Mouse (Mus musculus): ENCODE data around the gene Efcc1. TPM values are rescaled to one million over a fixed set of nuclear protein-coding genes. Genes with fewer than 3 reads are reported as not detected.
"Not testable (repeated sequence)": the region's sequence is repeated elsewhere in the genome, so short reads cannot be mapped to it uniquely, and the experiment has no call there.

The Efcc1 gene
- total RNA-seq, 2 experiments from 2014 or later: 0.95 to 1.4 TPM

DNA sequence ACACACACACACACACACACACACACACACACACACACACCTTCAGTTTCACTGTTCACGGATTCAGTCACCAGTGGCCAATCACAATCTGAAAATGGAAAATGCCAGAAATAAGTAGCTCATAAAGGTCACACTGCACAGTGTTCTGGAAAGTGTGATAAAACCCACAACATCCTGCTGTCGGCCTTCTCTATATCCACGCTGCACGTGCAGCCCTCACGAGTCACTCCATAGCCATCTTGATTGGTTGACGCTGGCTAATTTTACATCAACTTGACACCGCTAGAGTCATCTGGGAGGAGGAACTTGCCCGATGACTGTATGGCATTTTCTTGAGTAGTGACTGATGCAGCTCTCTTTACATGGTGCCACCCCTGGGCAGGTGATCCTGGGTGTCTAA, 11.3 kb downstream of the Efcc1 start:
- intact Hi-C loops (cut with DNase I): no loop called here
- no peak for DNase-seq (ENCODE audit: low spot score)

- intact Hi-C loops (cut with DNase I): no loop called here
- no peak for DNase-seq (ENCODE audit: low spot score)
Observed at GRCm38 (mm10) chr6:87742804-87743203, 12.1 kb downstream of the Efcc1 start.

DNA sequence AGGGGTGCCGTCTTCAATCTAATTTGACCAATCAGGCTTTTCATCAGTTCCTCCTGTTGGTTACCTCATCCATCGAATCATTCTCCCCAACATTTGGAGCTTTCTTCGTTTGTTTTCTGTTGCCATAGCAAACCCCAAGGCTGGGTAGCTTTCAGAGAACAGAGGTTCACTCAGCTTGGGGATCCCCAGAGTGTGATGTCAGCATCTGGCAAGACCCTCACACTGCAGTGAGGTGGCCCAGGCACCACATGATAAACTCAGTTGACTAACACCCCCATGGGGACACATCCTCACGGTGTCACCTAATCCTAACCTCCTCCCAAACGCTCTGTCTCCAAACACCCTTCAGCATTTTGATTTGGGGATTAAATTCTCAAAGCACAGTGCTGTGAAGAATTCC, 12.6 kb downstream of the Efcc1 start:
- intact Hi-C loops (cut with DNase I): no loop called here
- DNase-seq (ENCODE audit: low spot score): peak; percentile 41

DNA sequence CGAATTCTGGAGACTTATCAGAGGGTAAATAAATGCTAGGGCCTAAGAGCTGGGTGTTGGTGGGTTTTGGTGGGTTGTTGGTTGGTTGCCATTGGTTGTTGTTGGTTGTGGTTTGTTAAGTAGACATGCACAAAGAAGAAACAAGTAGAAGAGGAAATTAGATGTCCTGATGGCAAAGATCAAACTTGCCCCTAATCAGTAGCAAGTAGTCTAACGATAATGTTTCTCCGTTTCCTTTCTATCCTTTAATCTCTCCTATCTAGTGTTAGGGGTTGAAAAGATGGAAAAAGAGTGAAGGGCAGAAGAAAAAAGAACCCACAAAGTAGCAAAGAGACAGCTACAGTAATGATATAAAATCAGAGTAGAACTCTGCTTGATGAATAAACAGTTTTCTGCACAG, 14.0 kb downstream of the Efcc1 start:
- intact Hi-C loops (cut with DNase I): no loop called here
- no peak for DNase-seq (ENCODE audit: low spot score)

- no peak for DNase-seq (ENCODE audit: low spot score)
- intact Hi-C loops (cut with DNase I): no loop called here
Observed at GRCm38 (mm10) chr6:87745301-87745700, 14.6 kb downstream of the Efcc1 start.

- DNase-seq (ENCODE audit: low spot score): peak; percentile 28
- intact Hi-C loops (cut with DNase I): no loop called here
Observed at GRCm38 (mm10) chr6:87746059-87746458, 15.4 kb downstream of the Efcc1 start.

GRCm38 (mm10) chr6:87746849-87747248, 16.2 kb downstream of the Efcc1 start:
- peak; percentile 70 for DNase-seq (ENCODE audit: low spot score)
- intact Hi-C loops (cut with DNase I): no loop called here

DNA sequence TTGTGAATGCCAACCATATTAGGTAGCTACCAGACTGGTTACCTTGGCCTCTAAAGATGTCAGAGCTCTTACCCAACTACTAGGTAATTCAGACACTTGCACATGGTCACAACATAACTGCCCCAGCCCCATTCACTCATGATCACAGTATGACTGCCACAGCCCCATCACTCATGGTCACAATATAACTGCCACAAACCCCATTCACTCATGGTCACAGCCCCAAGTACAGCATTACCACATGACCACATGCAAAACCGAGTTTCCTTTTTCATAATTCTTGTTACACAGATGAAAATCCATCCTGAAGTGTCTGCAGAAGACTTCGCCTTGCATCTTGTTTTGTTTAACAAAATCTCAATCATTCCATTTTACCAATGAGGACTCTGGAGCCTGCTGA, 17.4 kb downstream of the Efcc1 start:
- intact Hi-C loops (cut with DNase I): no loop called here
- no peak for DNase-seq (ENCODE audit: low spot score)

- intact Hi-C loops (cut with DNase I): no loop called here
- DNase-seq (ENCODE audit: low spot score): no peak
Observed at GRCm38 (mm10) chr6:87748531-87748930, 17.9 kb downstream of the Efcc1 start.

DNA sequence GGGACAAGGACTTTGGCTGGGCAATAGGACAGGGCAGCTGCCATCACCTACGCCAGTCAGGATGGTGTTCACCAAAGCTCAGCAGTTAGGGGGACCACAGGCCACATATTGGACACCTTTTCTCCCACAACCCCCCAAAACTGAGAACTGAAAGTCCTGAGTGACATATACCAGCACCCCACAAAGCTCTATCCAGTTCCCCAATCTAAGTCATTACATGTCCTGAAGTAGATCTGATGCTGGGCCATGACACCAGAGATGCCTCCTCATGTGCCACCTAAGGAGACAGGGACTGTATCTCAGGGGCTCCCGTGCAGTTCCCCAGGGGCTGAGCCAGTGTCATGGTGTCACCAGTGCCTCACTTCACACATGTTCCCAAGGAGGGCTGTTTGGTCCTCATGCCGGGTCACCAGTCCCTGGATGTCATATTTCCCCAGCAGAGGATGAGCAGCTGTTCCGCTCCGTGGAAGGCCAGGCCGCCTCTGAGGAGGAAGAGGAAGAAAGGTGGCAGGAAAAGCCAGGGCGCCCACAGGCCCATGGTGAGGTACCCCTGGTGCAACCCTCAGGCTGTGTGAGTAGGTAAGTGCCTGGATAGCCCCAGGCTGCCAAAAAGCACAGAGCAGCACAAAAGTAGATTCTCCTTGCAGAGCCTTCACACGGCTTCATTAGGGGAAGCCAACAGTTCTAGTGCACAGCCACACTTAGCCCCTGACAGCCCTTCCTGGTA, 19.7 kb downstream of the Efcc1 start:
- intact Hi-C loops (cut with DNase I): no loop called here
- no peak for DNase-seq (ENCODE audit: low spot score)

DNA sequence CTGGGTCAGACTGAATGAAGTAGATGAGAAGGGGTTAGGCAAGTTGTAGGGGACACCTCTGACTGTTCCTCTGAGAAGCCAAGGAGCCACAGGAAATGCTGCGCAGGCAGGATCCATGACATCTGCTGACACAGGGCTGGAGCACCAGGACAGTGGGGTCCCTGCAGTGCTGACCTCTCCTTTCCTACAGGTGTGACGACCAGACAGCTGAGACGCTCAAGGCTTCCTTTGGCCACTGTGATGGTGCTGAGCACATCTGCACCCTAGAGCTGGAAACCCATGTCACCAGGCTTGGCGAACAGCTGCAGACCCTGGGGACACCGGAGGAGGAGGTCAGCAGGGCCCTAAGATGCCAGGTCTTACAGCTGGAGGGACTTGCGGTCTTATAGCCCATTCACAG, 20.9 kb downstream of the Efcc1 start:
- DNase-seq (ENCODE audit: low spot score): no peak
- intact Hi-C loops (cut with DNase I): no loop called here

- DNase-seq (ENCODE audit: low spot score): no peak
- intact Hi-C loops (cut with DNase I): no loop called here
Observed at GRCm38 (mm10) chr6:87755196-87755595, 24.5 kb downstream of the Efcc1 start.

DNA sequence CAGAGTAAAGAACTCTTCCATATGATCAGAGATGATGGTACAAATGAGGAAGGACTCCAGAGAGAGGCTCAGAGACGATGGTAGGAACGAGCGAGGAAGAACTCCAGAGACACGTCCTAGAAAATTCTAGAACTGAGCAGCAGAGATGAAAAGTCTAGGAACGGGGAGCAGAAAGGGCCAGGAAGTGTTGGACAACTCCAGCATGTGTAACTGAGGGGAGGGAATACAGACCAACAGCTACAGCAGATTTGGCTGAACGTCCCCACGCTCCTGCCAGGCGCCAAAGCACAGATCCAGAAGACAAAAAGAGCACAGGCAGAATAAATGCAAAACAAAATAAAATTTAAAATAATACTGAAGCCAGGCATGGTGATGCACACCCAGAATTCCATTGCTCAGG, 26.2 kb downstream of the Efcc1 start:
- DNase-seq (ENCODE audit: low spot score): no peak
- intact Hi-C loops (cut with DNase I): no loop called here

- intact Hi-C loops (cut with DNase I): no loop called here
- no peak for DNase-seq (ENCODE audit: low spot score)
Observed at GRCm38 (mm10) chr6:87759404-87759803, 28.7 kb downstream of the Efcc1 start.

DNA sequence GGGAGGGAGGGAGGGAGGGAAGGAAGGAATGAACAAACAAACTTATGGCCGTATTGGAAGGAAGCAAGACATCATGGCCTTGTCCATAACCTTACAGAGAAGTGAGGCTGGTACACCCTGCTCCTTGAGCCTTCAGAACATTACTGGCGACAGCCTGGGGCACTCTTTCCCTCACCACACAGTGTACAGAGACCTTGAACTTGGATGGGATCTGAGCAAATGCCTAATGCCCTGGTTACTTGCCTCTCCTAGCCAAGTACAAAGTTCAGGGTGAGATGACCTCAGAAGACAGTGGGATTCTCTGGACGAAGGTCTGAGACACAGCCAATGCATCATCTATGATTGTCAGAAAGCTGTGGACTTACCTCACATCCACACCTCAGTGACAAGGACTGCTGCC, 29.2 kb downstream of the Efcc1 start:
- intact Hi-C loops (cut with DNase I): loop anchor here (5.0 to 10.0 kb wide), 3 partner anchors 77 to 235 kb away; partner anchors contain the start of genes Gm45140, Hmces and Isy1
- no peak for DNase-seq (ENCODE audit: low spot score)

DNA sequence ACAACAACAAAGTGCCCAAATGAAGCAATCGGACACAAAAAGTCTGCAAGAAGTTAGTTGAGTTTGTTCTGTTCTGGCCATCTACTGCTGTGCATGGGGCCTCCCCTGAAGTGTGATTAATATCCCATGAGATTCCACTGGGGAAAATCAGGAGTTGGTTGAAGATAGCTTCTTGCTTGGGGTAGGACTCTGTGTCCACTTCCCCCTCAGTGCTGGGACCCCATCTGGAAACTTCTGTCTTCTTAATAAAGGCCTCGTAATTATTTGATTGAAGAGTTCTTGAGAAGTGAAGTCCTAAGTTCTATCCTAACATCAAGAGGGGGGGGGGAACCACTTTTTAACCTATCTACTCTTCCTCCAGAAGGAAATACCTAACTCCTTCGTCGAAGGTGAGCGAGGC, 31.5 kb downstream of the Efcc1 start:
- intact Hi-C loops (cut with DNase I): loop anchor here (5.0 to 10.0 kb wide), 3 partner anchors 75 to 233 kb away; partner anchors contain the start of genes Gm45140, Hmces and Isy1
- DNase-seq (ENCODE audit: low spot score): no peak

GRCm38 (mm10) chr6:87763376-87764280, 33.0 kb downstream of the Efcc1 start:
- DNase-seq (ENCODE audit: low spot score): no peak
- intact Hi-C loops (cut with DNase I): loop anchor here (5.0 to 10.0 kb wide), 3 partner anchors 74 to 231 kb away; partner anchors contain the start of genes Gm45140, Hmces and Isy1

GRCm38 (mm10) chr6:87764296-87764695, 33.6 kb downstream of the Efcc1 start:
- not testable (repeated sequence) for DNase-seq (ENCODE audit: low spot score)
- intact Hi-C loops (cut with DNase I): loop anchor here (5.0 to 10.0 kb wide), 3 partner anchors 73 to 231 kb away; partner anchors contain the start of genes Gm45140, Hmces and Isy1

- no peak for DNase-seq (ENCODE audit: low spot score)
- intact Hi-C loops (cut with DNase I): no loop called here
Observed at GRCm38 (mm10) chr6:87770626-87771025, 40.0 kb downstream of the Efcc1 start.

- DNase-seq (ENCODE audit: low spot score): no peak
- intact Hi-C loops (cut with DNase I): no loop called here
Observed at GRCm38 (mm10) chr6:87774466-87774865, 43.8 kb downstream of the Efcc1 start.

DNA sequence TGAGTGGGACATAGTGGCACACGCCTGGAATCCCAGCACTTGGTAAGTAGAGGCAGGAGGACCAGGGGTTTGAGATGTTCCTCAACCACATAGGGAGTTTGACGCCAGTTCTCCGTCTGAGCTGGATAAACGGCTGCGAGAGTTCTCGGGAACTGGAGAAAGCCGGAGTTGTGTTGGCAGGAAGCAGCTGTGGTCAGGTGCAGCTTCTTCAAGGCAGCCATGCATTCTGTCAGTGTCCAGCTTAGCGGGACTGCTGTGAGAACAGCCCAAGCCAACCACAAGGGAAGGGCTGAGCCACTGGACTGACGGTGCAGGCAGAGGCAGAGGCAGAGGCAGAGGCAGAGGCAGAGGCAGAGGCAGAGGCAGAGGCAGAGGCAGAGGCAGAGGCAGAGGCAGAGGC, 44.2 kb downstream of the Efcc1 start:
- DNase-seq (ENCODE audit: low spot score): no peak
- intact Hi-C loops (cut with DNase I): no loop called here

Measured in heart, postnatal 25 days (tissue).